Mouse (Mus musculus): ENCODE data around the gene H1f0. TPM values are rescaled to one million over a fixed set of nuclear protein-coding genes. Genes with fewer than 3 reads are reported as not detected.
A peak's percentile ranks its signal among the peaks of the same experiment; 100 is the strongest.
"Not testable (repeated sequence)": the region's sequence is repeated elsewhere in the genome, so short reads cannot be mapped to it uniquely, and the experiment has no call there.

The H1f0 gene
- total RNA-seq, 2 experiments from 2014 or later, result 83.7 to 93.8 TPM

DNA sequence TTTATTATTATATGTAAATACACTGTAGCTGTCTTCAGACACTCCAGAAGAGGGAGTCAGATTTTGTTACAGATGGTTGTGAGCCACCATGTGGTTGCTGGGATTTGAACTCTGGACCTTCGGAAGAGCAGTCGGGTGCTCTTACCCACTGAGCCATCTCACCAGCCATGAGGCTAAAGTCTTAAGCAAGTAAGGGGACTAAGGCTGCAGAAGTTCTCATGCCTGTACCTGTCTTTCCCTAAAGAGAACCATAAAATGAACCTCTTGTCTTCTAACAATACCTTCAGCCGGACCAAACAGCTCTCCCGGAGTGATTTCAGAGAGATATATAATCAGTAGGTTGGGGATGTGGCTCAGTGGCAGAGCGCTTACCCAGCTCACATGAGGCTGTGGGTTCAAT, 3.7 kb downstream of the H1f0 start:
- DNase-seq (ENCODE audit: low spot score in 2 of 2), result not testable (repeated sequence)

DNA sequence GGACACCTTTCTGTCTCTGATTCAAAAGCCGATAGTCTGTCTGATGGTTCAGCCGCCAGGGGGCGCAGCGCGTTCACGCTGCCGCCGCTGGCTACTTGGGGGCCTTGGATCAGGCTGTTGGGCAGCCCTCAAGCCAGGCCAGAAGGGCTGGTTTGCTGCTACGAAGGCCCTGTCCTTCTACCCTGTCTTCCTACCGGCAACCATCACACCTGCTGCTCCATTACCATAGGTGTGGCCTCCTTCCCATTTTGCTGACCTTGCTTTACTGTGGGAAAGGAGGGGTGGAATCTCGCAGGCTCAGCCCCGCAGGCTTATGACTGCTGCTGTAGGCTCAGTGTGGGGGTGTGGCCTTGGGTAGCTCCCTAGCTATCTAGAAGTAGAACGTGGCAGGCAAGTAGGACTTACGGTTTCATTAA, 9.7 kb downstream of the H1f0 start:
- peak in 1 of 2 experiments; percentile 77 for DNase-seq (ENCODE audit: low spot score in 2 of 2)

DNA sequence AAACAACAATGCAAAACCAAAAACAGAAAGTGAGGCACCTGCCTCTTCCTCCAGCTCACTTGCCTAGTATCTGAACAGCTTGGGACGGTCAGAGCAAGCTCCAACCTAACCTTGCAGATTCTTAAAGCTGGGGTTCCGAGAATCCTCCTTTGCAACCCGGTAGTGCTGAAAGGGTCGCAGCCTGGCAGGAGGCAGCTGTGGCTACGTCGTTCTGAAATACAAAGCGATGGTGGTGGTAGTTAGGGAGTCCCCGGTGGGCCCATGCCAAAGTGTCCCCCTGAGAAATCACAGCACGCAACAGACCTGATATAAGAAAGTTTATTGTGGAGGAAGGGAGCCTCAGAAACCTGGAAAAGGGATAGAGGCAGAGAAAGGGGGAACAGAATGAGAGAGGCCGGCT, 10.1 kb downstream of the H1f0 start:
- DNase-seq (ENCODE audit: low spot score in 2 of 2), result no peak

DNA sequence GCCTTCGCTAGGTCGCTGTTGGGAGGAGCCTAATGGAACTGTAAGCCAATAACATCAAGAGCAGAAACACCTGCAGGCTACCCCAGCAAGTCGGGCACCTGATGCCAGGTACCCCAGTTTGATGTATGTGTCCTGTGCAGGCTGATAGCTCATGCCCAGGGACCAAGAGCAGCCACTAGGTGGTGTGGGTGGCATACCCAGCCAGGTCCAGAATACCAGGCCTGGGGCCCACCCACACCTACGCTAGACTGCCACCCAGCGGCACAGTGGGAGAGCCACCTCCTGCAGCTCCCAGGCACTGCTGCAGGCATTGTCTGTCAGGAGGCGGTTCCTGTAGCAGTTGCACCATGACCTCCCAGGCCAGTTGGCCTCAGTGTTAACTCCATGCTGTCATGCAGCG, 10.6 kb downstream of the H1f0 start:
- peak; percentile 49 to 69 for DNase-seq (ENCODE audit: low spot score in 2 of 2)

DNA sequence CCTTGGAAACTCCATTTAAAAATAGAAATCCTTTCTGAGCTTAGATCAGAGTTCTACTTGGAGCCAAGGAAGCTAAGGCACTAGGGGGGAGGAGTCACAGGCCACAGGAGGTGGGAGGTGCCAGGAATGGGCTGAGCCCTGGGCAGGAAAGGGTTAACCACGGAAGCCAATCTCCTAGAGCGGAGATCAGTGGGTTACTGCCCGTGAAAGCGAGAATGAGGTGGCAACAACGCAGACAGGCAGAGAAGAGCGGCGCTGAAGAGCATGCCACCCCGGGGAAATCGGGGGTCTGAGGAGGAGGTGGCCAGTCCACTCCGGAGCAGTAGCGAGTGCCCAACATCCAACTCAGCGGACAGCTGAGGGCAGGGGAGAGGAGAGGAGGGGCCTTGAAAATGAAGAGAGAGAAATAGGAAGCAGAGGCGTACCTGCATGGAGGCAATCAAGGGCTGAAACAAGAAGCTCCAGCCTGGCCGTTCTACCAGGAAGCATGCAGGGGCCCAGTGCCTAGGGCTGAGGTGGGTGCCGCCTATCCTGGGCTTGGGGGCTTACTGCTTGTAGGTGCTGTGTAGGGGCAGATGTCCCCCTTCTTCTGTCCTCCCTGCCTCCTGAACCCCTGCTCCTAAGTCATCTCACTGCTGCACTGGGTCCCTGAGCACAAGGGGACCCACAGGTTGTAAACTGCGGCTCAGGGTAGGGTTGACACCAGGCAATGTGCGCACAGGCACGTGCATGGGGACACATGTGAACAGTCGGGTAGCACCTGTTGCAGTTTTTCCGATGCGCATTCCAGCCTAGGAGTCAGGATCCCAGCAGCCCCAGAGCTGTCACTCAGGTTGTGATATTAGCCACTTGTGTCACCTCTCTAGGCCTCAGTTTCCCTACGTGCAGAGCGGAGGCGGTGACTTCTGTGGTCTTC, 12.5 kb downstream of the H1f0 start:
- DNase-seq (ENCODE audit: low spot score in 2 of 2), result no peak

DNA sequence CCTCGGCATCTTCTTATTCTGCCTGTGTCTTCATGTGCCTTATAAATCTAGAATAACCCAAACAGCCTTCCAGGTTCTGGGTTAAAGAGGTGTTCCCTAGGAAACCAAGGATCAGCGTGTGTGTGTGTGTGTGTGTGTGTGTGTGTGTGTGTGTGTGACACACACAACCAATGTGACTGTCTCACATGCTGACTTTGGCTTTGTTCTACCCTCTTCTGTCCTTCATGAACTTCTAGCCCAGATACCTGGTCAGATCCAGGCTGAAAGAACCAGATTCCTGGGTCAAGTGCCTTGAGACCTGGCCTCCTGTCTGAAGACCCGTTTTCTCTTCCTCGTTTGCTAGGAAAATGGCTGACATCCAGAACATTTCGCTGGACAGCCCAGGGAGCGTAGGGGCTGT, 13.3 kb downstream of the H1f0 start, which contains the start of gene Galr3:
Galr3 (plus strand) TSS at position 301 of the 400 bp plus-strand sequence.
- no peak for DNase-seq (ENCODE audit: low spot score in 2 of 2)

DNA sequence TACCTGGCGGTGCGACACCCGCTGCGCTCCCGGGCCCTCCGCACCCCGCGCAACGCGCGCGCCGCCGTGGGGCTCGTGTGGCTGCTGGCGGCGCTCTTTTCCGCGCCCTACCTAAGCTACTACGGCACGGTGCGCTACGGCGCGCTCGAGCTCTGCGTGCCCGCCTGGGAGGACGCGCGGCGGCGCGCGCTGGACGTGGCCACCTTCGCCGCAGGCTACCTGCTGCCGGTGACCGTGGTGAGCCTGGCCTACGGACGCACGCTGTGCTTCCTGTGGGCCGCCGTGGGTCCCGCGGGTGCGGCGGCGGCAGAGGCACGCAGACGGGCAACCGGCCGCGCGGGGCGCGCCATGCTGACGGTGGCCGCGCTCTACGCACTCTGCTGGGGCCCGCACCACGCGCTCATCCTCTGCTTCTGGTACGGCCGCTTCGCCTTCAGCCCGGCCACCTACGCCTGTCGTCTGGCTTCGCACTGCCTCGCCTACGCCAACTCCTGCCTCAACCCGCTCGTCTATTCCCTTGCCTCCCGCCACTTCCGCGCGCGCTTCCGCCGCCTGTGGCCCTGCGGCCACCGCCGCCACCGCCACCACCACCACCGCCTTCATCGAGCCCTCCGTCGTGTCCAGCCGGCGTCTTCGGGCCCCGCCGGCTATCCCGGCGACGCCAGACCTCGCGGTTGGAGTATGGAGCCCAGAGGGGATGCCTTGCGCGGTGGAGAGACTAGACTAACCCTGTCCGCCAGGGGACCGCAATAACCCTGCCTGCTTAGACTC, 14.7 kb downstream of the H1f0 start:
- peak in 1 of 2 experiments; percentile 54 for DNase-seq (ENCODE audit: low spot score in 2 of 2)

DNA sequence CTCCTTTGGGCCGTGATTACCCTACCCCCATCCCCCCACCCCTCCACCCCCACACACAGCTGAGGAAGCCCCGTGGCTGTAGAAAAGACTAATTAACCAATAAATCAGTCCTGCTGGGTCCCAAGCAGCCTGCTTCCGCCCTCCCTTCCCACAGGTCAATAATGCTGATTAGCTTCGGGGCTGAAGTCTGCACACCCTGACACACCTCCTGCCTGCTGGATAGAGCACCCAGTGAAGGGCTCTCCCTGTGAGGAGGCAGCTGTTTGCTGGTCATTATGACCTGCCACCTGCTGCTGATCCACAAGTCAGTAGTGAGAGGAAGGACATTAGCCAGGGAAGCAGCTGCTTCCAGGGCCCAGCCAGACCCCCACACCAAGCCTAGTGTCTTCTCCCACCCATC, 16.6 kb downstream of the H1f0 start:
- DNase-seq (ENCODE audit: low spot score in 2 of 2), result no peak

DNA sequence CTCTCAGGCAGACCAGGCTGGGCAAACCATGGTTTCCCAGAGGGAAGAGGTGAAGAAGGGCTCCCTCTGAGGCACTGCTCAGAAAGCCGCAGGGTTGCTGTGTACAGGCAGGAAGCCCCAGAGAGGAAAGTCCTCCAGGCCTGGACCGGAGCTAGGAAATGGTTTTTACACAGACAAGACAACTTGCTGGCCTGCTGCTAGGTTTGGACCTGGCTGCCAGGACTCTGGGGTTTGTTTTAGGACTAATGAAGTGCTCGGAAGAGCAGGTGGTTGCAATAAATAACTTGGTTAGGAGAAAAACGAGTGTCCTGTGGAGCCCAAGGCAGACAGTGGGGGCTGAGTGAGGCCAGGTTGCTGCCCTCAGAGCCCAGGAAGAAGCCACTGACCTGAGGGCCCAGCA, 19.9 kb downstream of the H1f0 start:
- DNase-seq (ENCODE audit: low spot score in 2 of 2), result no peak

DNA sequence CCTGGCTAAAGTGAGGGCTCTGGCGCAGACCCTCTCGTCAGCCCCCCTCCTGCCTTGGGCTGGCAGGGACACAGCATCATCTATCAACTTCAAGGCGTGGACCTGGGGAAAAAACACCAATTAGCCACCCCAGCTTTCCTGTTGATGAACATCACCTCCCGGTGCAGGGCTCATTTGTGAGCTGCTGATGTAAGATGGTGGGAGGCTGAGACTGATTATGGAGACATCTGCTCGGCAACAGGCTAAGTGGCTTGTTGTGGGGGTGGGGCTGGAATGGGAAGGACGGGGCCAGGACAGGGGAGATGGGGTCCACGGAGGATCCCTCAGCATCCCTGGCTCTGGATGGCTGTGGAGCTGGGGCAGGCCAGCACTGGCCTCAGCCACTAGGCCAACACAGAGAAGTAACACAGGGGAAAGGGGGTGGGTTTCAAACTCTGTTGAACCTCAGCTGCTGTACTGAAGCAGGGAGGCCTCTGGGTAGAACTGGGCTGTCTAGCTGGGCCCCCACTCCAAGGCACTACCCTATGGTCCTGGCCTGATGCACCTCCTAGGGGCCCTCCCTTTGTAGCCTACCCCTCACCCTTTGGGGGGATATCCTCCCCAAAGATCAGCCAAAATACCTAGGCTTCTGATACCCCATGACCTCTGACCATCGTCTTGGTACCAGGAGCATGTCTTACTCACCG, 22.1 kb downstream of the H1f0 start:
- DNase-seq (ENCODE audit: low spot score in 2 of 2), result no peak

DNA sequence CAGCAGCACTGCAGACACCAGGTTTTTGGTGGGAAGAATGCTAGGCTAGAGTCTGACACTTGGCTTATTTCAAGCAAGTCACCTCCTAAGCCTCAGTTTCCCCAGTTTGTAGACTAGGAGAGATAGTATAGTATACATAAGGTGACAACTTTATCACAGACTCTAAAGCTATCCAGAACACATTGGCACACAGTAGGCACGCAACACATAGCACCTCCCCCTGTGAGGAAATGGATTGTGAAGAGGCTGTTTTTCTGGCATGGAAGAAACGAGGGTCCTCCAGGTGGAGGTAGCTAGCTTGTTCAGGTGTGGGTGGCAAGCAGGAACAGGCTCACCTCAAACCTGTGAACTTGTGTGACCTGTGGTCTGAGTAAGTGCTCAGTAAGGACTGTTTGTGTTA, 22.7 kb downstream of the H1f0 start:
- DNase-seq (ENCODE audit: low spot score in 2 of 2), result no peak

DNA sequence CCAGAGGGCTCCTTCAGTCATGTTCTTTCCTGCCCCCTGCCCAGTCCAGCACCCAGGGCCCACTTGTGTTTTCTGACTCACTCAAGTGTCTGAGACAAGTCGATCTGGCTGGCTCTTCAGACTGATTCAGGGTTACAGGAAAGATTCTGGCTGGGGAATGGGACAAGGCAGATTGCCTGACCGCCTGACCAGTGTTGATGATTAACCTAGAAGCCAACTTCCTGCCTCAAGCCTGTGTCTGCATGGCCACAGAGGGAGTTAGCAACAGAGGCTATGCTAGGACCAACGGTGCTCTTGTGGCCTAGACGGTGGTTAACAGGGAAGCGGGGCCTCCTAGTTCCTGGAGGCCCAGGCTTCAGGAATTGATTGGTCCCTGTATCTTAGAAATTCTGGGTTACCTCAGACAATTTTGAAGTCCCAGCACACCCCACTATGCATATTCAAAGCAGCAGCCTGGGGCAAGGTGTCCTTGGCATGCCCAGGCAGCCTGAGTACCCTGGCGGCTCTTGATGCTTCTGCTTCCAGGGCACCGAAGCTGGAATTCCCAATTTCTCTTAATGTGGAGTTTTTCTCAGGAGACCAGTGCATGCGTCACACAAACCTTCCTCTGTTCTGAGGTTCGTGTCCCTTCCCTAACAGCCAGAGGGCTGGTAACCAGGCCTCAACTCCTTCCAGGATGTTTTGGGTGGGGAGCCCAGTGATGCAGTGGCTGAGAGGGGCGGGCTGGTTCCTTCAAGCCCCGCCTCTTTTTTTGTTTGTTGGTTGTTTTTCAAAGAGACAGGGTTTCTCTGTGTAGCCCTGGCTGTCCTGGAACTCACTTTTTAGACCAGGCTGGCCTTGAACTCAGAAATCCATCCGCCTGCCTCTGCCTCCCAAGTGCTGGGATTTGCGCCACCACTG, 23.5 kb downstream of the H1f0 start:
- no peak for DNase-seq (ENCODE audit: low spot score in 2 of 2)

DNA sequence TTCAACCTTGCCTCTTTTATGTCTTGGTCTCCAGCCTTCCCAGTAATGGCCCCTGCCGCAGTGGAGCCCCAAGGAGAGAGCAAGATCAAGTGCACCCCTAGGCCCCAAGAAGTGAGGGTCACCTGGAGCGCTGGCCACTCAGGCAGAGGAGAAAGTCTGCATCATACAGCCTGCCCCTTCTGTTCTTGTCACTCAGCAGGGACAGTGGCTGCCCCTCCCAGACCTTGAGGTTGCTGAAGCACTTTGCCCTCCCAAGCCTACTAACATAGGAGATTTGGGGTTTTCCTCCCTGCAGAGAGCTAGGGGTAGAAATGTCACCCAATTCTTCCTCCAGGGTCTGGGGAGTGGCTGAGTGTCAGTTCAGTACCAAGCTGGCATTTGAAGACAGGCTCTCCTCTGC, 24.1 kb downstream of the H1f0 start:
- DNase-seq (ENCODE audit: low spot score in 2 of 2), result no peak

DNA sequence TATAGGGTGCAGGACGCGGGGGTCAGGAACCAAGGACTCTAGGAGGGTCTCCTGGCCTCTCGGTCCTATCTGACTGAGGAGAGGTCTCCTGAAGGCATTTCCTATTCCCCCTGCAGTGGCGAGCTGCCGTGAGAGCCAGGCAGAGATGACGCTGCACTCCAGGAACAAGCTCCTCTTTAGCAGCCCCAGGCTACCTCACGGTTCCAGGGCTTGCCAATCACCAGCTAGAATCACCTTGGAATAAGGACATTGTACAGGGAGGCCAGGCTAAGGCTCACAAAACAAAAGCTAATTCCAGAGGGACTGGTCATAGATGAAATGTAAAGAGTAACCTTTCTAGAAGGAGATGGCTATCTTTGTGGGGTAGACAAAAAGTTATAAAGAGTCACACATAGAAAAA, 28.4 kb downstream of the H1f0 start:
- no peak for DNase-seq (ENCODE audit: low spot score in 2 of 2)

DNA sequence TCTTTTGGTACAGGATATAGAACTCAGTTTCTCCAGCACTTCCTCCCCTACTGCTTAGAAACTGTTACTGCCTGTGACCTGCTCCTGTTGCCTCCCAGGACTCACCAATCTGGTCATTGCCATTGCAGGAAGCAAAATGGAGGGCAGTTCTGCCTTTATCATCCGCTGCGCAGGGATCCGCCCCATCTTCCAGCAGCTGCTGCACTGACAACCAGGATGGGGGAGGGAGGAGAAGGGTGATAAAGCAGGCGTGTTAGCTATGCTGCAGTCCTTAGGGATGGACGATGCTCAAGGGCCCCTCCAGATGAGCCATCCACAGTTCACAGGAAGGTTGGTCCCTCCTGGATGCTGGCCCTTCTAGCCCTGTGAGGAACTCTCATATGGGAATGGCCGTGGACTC, 29.6 kb downstream of the H1f0 start:
- no peak for DNase-seq (ENCODE audit: low spot score in 2 of 2)

DNA sequence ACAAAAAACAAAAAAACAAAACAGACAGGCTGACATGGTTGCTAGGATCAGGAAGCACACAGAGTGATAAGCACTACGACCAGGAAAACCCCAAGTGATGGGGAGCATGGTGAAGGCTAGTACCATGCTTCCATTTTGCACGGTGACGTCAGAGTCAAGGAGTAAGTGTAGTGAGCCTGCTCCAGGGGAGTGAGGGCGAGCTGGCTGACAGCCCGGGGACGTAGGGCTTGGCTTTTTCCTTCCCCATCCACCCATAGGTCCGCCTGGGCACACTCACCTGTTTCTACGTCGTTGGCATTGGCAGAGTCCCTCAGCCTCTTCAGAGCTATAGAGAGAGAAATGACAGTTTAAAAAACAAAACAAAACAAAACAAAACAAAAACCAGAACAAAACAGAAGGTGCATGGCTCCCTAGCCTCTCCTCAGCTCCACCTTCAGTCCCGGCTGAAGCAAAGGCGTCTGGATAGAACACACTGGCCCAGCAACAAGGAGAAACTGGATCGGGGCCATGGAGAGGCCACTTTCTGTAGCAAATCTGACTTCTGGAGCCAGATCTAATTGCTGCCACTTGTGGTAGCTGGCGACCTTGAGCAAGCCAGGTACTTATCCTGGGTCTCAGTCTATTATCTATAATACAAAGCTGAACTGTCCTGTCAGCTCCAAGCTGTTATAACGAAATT, 32.8 kb downstream of the H1f0 start:
- no peak for DNase-seq (ENCODE audit: low spot score in 2 of 2)

DNA sequence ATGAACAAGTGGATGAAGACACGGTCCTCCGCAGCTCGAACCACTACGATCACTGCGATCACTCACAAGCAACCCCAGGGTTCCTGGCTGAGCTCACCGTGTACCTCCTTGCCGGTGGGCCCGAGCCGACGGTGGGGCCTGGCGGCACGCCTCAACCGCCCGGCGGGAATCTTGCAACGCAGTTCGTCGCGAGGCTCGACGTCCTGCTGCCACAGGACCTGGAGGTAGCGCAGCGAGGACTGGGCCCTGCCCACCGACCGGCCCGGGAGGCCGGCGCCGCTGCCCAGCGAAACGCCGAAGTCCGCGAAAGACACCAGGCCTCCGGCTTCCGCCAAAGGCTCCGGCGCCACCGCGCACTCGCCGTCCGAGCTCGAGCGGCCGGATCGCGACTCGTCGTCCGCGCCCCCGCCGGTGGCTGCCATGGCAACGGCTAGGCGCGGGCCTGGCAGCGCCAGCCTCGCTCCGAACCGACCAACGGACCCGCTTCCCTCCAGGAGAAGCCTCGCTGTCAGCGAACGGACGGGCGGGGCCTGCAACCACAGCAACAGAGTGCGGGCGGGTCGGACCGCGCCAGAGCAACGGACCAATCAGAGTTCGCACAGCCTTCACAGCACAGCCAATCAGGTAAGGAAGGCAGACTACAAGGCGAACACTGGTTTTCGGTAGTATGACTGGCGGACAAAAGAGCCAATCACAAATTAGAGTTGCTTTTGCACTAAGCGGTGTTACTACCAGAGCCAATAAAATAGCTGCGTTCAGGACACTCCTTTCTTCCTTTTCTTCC, 34.3 kb downstream of the H1f0 start, which contains the start of gene Ankrd54:
Ankrd54 (minus strand) TSS at position 518 of the 784 bp plus-strand sequence.
- peak; percentile 99 to 100 for DNase-seq (ENCODE audit: low spot score in 2 of 2)

DNA sequence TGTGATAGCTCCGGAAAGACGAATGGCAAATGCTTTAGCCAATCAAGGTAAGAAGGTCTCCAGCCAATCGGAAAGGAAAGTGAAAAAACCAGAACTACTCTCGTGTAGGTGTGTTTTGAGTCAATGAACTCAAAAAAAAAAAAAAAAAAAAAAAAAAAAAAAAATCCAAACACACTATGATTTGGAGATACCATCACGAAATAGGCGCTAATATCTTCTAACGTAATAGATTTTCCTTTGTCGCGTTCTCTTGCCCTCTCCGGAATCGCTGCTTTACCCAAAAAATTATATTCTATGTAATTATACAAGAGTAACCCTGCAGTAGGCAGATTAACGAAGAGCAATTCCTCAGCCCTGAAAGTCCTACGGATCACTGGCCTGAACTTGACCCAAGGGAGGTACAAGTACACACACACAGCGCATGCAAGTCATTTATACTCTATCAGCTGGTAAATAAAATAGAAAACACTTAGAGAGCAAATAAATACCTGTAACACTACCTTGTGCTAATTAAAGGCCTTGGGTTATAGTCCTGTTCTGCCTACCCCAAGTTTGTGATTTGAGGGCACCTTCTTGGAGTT, 35.0 kb downstream of the H1f0 start:
- no peak for DNase-seq (ENCODE audit: low spot score in 2 of 2)
